Mouse (Mus musculus) spleen, postnatal 10 days (tissue): ENCODE measurements around the gene 1700092M07Rik.

ENCODE experiments used
- DNase-seq, 2 experiments: peaks; one replicate each; pipeline ENCODE4 v3.0.0; 2021 to 2022; ENCODE audit warnings: low spot score in 2 of 2

1700092M07Rik gene

DNA sequence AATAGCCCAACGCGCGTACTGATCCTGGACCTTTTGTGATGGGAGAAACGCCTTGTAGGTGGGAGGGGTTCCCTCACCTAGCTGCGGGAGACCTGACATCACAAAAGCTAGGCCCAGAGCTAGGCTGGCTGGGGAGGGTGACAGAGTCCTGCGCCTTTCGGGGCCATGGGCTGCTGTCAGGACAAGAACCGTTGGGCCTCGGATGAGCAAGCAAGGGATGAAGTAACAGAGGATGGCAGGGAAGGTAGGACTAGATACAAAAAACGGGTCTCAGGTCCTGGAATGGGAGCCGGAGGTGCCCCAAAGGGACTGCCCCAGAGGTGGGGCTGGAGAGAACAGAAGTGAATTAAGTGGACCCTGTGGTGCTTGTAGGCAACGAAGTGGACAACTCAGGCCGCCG is at the start of gene 1700092M07Rik:
Gene 1700092M07Rik (plus strand): TSS at position 116 of the 400 bp plus-strand sequence.
- no peak for DNase-seq

- no peak for DNase-seq
Measured at GRCm38 (mm10) chr19:8691871-8692539, 48.5 kb upstream of the 1700092M07Rik start.

DNA sequence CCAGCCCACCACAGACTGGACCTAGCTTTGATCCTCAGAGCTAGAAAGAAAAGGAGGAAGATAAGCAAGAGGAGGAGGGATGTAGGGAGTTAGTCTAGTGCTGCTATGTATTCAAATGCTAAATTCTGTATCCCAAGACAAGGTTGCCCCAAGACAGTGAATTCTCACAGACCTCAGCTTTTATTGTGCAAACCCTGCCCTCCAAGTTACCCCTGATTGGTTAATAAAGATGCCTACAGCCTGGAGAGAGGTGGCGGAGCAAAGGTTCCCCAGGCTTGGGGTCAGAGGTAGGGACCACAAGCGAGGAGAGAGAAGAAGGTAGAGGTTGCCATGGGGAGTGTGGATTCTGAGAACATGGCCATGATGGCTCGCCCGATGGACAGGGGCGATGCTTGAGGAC is 47.8 kb upstream of the 1700092M07Rik start:
- no peak for DNase-seq

- peak; percentile 56 to 81 for DNase-seq
Measured at GRCm38 (mm10) chr19:8695330-8695729, 45.2 kb upstream of the 1700092M07Rik start.

DNA sequence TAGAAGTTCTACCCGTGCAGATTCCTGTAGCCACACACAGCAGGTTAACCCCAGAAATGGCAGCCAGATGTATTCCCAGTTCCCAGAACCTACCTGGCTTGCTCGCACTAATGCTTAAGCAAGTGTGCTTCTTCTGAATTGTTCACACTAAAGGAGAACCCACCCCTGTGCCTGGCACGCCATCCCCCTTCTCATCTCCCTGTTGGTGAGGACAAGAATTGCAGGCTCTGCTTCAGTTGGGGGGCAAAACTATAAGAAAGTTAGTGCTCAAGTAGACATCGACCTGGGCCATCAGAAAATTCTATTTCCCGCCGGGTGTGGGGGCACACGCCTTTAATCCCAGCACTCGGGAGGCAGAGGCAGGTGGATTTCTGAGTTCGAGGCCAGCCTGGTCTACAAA is 40.9 kb upstream of the 1700092M07Rik start:
- DNase-seq = no peak

GRCm38 (mm10) chr19:8702458-8702857 is 38.1 kb upstream of the 1700092M07Rik start:
- DNase-seq = no peak

DNA sequence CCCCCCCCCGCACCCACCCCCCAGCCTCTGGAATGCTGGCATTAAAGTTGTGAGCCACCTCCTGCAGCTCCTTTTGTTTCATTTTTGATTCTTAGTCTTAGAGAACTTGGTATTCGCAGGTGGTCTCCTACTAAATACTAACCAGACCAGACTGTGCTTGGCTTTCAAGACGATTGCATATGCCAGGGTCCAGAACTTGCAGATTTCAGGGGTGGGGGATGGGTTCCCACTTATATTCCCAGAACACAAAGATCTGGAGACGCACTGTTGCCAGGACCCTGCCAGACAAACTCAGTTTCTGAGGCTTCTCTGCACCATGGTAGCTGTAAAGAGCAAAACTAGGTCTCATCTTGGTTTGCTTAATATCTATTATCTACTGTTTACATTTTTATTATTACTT is 36.9 kb upstream of the 1700092M07Rik start:
- DNase-seq = no peak

DNA sequence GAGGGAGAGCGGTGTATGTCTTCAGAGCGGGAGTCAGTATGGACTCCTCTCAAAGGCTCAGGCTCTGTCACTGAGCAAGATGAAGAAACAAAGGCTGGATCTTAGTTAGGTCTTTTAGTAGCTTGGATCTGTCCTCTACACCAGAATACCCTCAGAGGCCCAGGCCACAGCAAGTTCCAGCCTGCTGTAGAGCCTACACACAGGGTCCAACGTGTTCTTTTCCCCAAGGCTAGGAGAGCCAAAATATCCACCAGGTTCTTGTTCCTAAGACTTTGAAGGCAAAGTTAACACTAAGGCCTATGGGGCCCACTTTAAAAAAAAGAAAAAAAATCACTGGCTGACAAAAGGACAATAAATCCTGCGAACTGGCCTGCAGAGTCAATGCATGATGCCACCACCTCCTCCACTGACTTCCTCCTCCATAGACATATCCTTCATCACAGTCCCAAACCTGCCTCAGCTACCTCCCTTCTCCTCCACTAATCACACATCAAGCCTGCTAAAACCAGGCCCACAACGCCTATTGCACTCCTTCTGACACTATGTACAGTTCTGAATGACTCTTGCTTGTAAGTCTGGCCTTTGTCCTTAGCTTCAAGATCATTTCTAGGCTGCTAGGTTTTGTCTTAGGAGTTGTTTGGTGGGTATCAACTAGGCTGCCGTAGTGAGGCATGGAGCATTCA is 35.4 kb upstream of the 1700092M07Rik start:
- DNase-seq = no peak

DNA sequence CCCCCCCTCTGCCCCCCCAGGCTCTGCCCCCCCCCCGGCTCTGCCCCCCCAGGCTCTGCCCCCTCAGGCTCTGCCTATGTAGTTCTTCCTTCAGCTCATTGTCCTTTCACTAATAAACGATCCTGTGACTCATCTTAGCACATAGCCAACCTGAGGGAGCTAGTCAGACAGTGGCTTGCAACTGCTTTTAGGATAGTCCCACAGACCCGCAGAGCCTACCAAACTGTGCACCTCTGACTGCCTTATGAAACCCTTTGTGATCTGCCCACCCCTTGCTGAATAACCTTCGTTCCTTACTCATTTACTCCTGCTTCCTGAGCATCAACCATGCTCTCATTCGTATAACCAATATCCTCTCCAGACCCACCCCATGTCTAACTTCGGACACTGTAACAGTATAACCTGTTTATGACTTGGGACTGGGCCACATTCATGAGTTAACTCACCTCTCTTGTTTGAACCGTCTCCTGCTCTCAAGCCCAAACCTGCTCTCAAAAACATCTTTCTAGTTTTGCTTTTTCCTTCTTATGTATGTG is 34.3 kb upstream of the 1700092M07Rik start:
- no peak for DNase-seq

GRCm38 (mm10) chr19:8706930-8707329 is 33.6 kb upstream of the 1700092M07Rik start:
- DNase-seq = no peak

DNA sequence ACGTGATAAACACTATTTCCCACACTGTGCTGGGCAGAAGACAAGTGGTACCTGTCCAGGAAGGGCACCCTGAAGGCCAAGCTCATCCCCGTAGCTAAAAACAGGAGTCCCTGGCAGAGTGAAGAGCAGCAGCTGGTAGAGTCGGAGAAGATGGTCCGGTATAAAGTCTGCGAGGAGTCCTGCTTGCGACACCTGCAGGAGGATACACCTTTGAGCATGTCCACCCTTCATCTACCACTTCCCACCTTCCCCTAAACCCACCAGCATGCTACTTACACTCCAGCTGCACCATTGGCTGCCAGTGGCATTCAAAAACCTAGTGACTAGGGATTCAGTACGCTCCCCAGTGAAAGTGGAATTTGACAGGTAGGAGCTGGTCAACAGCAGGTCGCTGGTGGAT is 31.6 kb upstream of the 1700092M07Rik start:
- no peak for DNase-seq

DNA sequence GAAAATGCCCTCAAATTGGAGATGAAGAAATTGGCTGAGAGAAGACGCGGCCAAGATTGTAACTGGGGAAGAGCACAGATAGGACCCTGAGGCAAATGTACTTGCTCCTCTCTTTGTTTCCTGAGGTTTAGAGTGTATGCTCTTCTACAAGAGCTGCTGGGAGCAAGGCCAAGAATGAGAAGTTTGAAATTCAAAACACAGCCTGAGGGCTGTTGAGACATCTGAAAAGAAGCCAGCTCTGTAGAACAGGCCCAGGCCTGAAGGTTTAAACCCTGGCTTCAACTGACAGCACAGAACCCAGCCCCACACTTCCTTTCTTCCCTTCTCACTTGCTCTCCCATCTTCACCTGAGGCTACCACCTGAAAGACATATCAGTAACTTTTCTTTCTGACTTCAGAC is 30.5 kb upstream of the 1700092M07Rik start:
- DNase-seq = no peak

GRCm38 (mm10) chr19:8711506-8711905 is 29.0 kb upstream of the 1700092M07Rik start:
- no peak for DNase-seq

- peak in 1 of 2 experiments; percentile 47 for DNase-seq
Measured at GRCm38 (mm10) chr19:8711949-8712869, 28.3 kb upstream of the 1700092M07Rik start.

DNA sequence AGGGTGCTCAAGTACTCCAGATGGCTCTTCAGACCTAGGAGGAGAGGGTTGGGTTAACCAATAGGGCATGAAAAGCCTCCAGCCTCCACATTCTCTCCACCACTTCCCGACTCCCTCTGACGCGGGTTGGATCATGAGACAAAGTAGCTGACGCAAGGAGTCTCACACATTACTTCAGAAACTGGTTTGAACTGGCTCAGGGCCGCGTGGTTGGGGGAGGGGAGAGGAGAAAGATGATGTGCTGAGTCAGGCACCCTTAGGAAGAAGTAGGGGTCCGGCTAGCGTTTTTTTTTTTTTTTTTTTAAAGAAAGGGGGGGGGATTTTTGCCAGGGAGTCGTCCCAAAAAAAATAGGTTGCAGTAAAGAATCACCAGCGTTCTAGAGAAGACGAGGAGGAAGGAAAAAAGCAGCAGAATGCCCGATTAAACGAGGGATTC is 27.6 kb upstream of the 1700092M07Rik start:
- DNase-seq = peak; percentile 64 to 79

DNA sequence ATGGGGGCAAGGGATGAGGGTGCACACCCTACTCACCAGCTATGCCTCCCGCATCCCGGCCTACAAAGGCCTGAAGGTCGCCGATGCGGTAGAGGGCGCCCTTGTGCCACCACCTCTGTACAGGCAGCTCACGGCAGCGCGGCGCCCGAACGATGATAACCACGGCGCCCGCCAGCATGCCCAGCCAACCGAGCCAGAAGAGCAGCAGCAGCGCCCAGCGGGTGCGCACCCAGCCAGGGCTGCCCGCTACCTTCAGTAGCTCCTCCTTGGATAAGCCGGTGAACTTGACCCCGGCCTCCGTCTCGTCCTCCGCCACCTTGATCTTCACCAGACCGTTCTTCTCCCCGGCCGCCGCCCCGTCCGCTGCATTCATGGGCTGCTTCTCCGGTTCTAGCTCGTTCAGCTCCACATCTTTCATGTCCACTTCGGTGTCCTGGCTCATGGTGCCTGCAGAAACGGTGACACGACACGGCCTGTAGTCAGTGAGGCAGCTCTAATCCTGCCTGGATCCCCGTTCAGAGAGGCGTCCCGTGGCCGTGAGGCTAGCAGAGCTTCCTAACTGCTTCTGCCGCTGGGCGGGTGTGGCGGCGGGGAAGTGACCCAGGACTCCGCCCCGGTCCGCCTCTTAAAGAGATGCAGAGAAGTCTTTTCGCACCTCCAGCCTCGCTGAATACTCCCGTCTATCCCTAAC is 27.1 kb upstream of the 1700092M07Rik start:
- DNase-seq = peak; percentile 96 to 98

- no peak for DNase-seq
Measured at GRCm38 (mm10) chr19:8713997-8714652, 26.4 kb upstream of the 1700092M07Rik start.

GRCm38 (mm10) chr19:8714653-8715481 is 25.7 kb upstream of the 1700092M07Rik start:
- peak; percentile 58 to 62 for DNase-seq

- DNase-seq = peak; percentile 40 to 45
Measured at GRCm38 (mm10) chr19:8715868-8716766, 24.4 kb upstream of the 1700092M07Rik start.
